Mouse (Mus musculus) forebrain, postnatal 0 days (tissue): ENCODE data around the gene Tlnrd1. TPM values are rescaled to one million over a fixed set of nuclear protein-coding genes. Genes with fewer than 3 reads are reported as not detected.
A peak's percentile ranks its signal among the peaks of the same experiment; 100 is the strongest.
"Not testable (repeated sequence)": the region's sequence is repeated elsewhere in the genome, so short reads cannot be mapped to it uniquely, and the experiment has no call there.

Experiments used
- ATAC-seq: fragments of 200-750 bp; cut with Nextera tagmentation; 2 replicates; pipeline ENCODE4 v1.8.0; 2017; ENCODE audit warnings: mild to moderate bottlenecking, moderate library complexity
- DNase-seq: peaks from one replicate; pipeline ENCODE4 v3.0.0-alpha.2; 2015
- H3K27ac ChIP-seq: fragments of 300-500 bp; sonication (generic); 2 replicates; pipeline ENCODE4 v1.5.1; 2014; ENCODE audit warnings: low read depth, mild to moderate bottlenecking, antibody characterized with exemption, low read length, moderate library complexity, mixed read lengths
- H3K27me3 ChIP-seq: fragments of 300-500 bp; sonication (generic); 2 replicates; pipeline ENCODE4 v1.6.1; 2014; ENCODE audit warnings: mild to moderate bottlenecking, low read length, mixed read lengths; ENCODE audit not compliant: insufficient read depth
- H3K36me3 ChIP-seq: fragments of 300-500 bp; sonication (generic); 2 replicates; pipeline ENCODE4 v1.6.1; 2014; ENCODE audit warnings: mild to moderate bottlenecking, moderate library complexity; ENCODE audit not compliant: insufficient read depth
- H3K4me1 ChIP-seq: fragments of 300-500 bp; sonication (generic); 2 replicates; pipeline ENCODE4 v1.6.1; 2014; ENCODE audit warnings: antibody characterized with exemption; ENCODE audit not compliant: insufficient read depth
- H3K4me2 ChIP-seq: fragments of 300-500 bp; sonication (generic); 2 replicates; pipeline ENCODE4 v1.6.1; 2014; ENCODE audit warnings: low read depth, mild to moderate bottlenecking, moderate library complexity
- H3K4me3 ChIP-seq: fragments of 300-500 bp; sonication (generic); 2 replicates; pipeline ENCODE4 v1.5.1; 2014; ENCODE audit warnings: low read depth, low read length, mixed read lengths
- H3K9ac ChIP-seq: fragments of 300-500 bp; sonication (generic); 2 replicates; pipeline ENCODE4 v1.6.1; 2014; ENCODE audit warnings: mild to moderate bottlenecking
- H3K9me3 ChIP-seq: fragments of 300-500 bp; sonication (generic); 2 replicates; pipeline ENCODE4 v1.6.1; 2016; ENCODE audit warnings: low read length
- CTCF ChIP-seq: sonication (generic); IDR thresholded peaks from 2 replicates; pipeline ENCODE4 v1.5.1; 2016; ENCODE audit warnings: antibody characterized with exemption, control low read depth, low read depth
- whole genome bisulfite sequencing: fragments of 180-500 bp; shearing (Covaris S2); extraction: QIAGEN DNeasy Blood & Tissue Kit; methylation state at CpG from one replicate; pipeline ENCODE4 v1.1.7; 2014; 5-methylcytosine and 5-hydroxymethylcytosine counted together
- polyA plus RNA-seq: library from polyadenylated mRNA; unstranded; fragments of >200 nt; fragmentation: Nextera tagmentation; extraction: Ambion mirVana; gene quantifications from 2 replicates; pipeline ENCODE4 v1.2.1, GENCODE M21; 2015
- total RNA-seq: library from RNA; depleted of rRNA; stranded (reverse); fragments of >200 nt; gene quantifications from 2 replicates; pipeline ENCODE4 v1.2.3, GENCODE M21; 2014

Gene Tlnrd1
- total and polyA plus RNA-seq, 2 experiments from 2014 or later: 10.8 to 38.0 TPM

GRCm38 (mm10) chr7:83892333-83892669 lies 8.2 kb upstream of the Tlnrd1 start:
- ATAC-seq: no peak; the same call in 1 of the 2 replicates
- WGBS: under 1% methylated on average over 20 of the region's 21 CpGs

GRCm38 (mm10) chr7:83891433-83892332 lies 7.6 kb upstream of the Tlnrd1 start:
- Histone ChIP-seq H3K9ac (peak overlapping the region; percentile 82), H3K27me3 (no peaks in the 10 kb centered on the region), H3K27ac (peak overlapping the region; percentile 91), H3K9me3 (no peaks in the 10 kb centered on the region), H3K4me2 (peak overlapping the region; percentile 83), H3K4me3 (peak overlapping the region; percentile 74), H3K36me3 (peaks cover 11% of the 10 kb centered on the region), H3K4me1 (peaks cover 11% of the 10 kb centered on the region)
- DNase-seq: peak; percentile 95
- peak; percentile 63 for TF ChIP-seq CTCF
- 3% methylated on average over 42 of the region's 44 CpGs for WGBS
- peak; percentile 96 for ATAC-seq

More at GRCm38 (mm10) chr7:83892333-83892669, 8.2 kb upstream of the Tlnrd1 start:
- DNase-seq: no peak
- peaks cover 13% of the 10 kb centered on the region for H3K36me3 ChIP-seq
- H3K4me3 ChIP-seq: peak overlapping the region; percentile 74
- H3K9me3 ChIP-seq: no peaks in the 10 kb centered on the region
- H3K4me2 ChIP-seq: peak overlapping the region; percentile 83
- peak overlapping the region; percentile 82 for H3K9ac ChIP-seq
- TF ChIP-seq CTCF: no peak
- H3K27ac ChIP-seq: peak overlapping the region; percentile 91
- H3K4me1 ChIP-seq: peaks cover 11% of the 10 kb centered on the region
- H3K27me3 ChIP-seq: no peaks in the 10 kb centered on the region

GRCm38 (mm10) chr7:83889946-83890345 lies 5.8 kb upstream of the Tlnrd1 start:
- H3K9me3 ChIP-seq, H3K27ac ChIP-seq, ATAC-seq, H3K4me3 ChIP-seq, H3K27me3 ChIP-seq, H3K4me2 ChIP-seq, DNase-seq, H3K36me3 ChIP-seq, H3K9ac ChIP-seq: not testable (repeated sequence)
- WGBS: 86% methylated on average over 5 of the region's 5 CpGs
- H3K4me1 ChIP-seq: peaks cover 13% of the 10 kb centered on the region

- H3K4me1 ChIP-seq: peaks cover 18% of the 10 kb centered on the region
- no peak overlapping the region for H3K4me2 ChIP-seq
- DNase-seq (no peak), ATAC-seq (no peak)
- H3K27ac ChIP-seq: no peak overlapping the region
- no peak for TF ChIP-seq CTCF
- H3K36me3 ChIP-seq: no peaks in the 10 kb centered on the region
- no peak overlapping the region for H3K9ac ChIP-seq
- no peaks in the 10 kb centered on the region for H3K9me3 ChIP-seq
- H3K4me3 ChIP-seq: no peak overlapping the region
- 71% methylated on average over 3 of the region's 3 CpGs for WGBS
- H3K27me3 ChIP-seq: no peaks in the 10 kb centered on the region
Observed at GRCm38 (mm10) chr7:83889383-83889782, 5.3 kb upstream of the Tlnrd1 start.

- H3K27ac ChIP-seq: no peak overlapping the region
- H3K9me3 ChIP-seq: no peaks in the 10 kb centered on the region
- H3K36me3 ChIP-seq: no peaks in the 10 kb centered on the region
- H3K4me2 ChIP-seq: no peak overlapping the region
- no peak overlapping the region for H3K4me3 ChIP-seq
- 97% methylated on average over 6 of the region's 6 CpGs for WGBS
- no peak overlapping the region for H3K9ac ChIP-seq
- ATAC-seq (no peak), DNase-seq (no peak)
- H3K4me1 ChIP-seq: peaks cover 20% of the 10 kb centered on the region
- TF ChIP-seq CTCF: peak; percentile 65
- H3K27me3 ChIP-seq: no peaks in the 10 kb centered on the region
Observed at GRCm38 (mm10) chr7:83886366-83887129, 2.4 kb upstream of the Tlnrd1 start.

- H3K36me3 ChIP-seq: no peaks in the 10 kb centered on the region
- H3K4me2 ChIP-seq: no peak overlapping the region
- no peaks in the 10 kb centered on the region for H3K27me3 ChIP-seq
- no peak overlapping the region for H3K4me3 ChIP-seq
- H3K4me1 ChIP-seq: peaks cover 26% of the 10 kb centered on the region
- no peak overlapping the region for H3K27ac ChIP-seq
- no peak for DNase-seq
- no peaks in the 10 kb centered on the region for H3K9me3 ChIP-seq
- no peak overlapping the region for H3K9ac ChIP-seq
- TF ChIP-seq CTCF: no peak
- no peak for ATAC-seq
- WGBS: 91% methylated on average over 4 of the region's 4 CpGs
Observed at GRCm38 (mm10) chr7:83885835-83886234, 1.7 kb upstream of the Tlnrd1 start.
